Mouse (Mus musculus): ENCODE data around the gene Tas2r129.
"Not testable (repeated sequence)": the region's sequence is repeated elsewhere in the genome, so short reads cannot be mapped to it uniquely, and the experiment has no call there.

Tas2r129 gene

GRCm38 (mm10) chr6:132950802-132951201 is at the start of gene Tas2r129:
Gene Tas2r129 (plus strand): TSS chr6:132951102.
- no peak for DNase-seq (ENCODE audit: low spot score)

GRCm38 (mm10) chr6:132909351-132909750 is 41.6 kb upstream of the Tas2r129 start, which contains the start of gene Tas2r125:
Gene Tas2r125 (plus strand): TSS chr6:132909651.
- DNase-seq (ENCODE audit: low spot score): no peak

GRCm38 (mm10) chr6:132941376-132941775 is 9.5 kb upstream of the Tas2r129 start:
- not testable (repeated sequence) for DNase-seq (ENCODE audit: low spot score)

- no peak for DNase-seq (ENCODE audit: low spot score)
These were observed 6.9 kb downstream of the Tas2r129 start, which contains the start of gene Tas2r131 for GRCm38 (mm10) chr6:132957819-132958218. Gene Tas2r131 (minus strand): TSS chr6:132957919.

- no peak for DNase-seq (ENCODE audit: low spot score)
These were observed 30.0 kb downstream of the Tas2r129 start, which contains the start of gene Tas2r109 for GRCm38 (mm10) chr6:132980865-132981264. Gene Tas2r109 (minus strand): TSS chr6:132980965.

Data from embryo, embryonic 10.5 days (tissue).